Mouse (Mus musculus) neural tube, embryonic 11.5 days (tissue): ENCODE measurements around the gene Mif4gd. TPM values are rescaled to one million over a fixed set of nuclear protein-coding genes. Genes with fewer than 3 reads are reported as not detected.

ENCODE experiments used
- ATAC-seq: fragments of 200-750 bp; cut with Nextera tagmentation; 2 replicates; pipeline ENCODE4 v1.8.0; 2017; ENCODE audit warnings: moderate number of reproducible peaks, mild to moderate bottlenecking, moderate TSS enrichment, moderate library complexity; ENCODE audit not compliant: insufficient read depth, low FRiP score, low TSS enrichment
- DNase-seq: peaks from one replicate; pipeline ENCODE4 v3.0.0-alpha.2; 2015; ENCODE audit warnings: low spot score
- H3K27ac ChIP-seq: fragments of 300-500 bp; sonication (generic); 2 replicates; pipeline ENCODE4 v1.5.1; 2014; ENCODE audit warnings: low read depth, mild to moderate bottlenecking, low read length
- H3K27me3 ChIP-seq: fragments of 300-500 bp; sonication (generic); 2 replicates; pipeline ENCODE4 v1.6.1; 2014; ENCODE audit warnings: mild to moderate bottlenecking, low read length, mixed read lengths; ENCODE audit not compliant: control insufficient read depth, insufficient read depth
- H3K36me3 ChIP-seq: fragments of 300-500 bp; sonication (generic); 2 replicates; pipeline ENCODE4 v1.6.1; 2014; ENCODE audit warnings: mild to moderate bottlenecking, low read length, moderate library complexity, mixed read lengths; ENCODE audit not compliant: control insufficient read depth, insufficient read depth
- H3K4me1 ChIP-seq: fragments of 300-500 bp; sonication (generic); 2 replicates; pipeline ENCODE4 v1.6.1; 2014; ENCODE audit warnings: low read length, mixed read lengths; ENCODE audit not compliant: control insufficient read depth, insufficient read depth
- H3K4me2 ChIP-seq: fragments of 300-500 bp; sonication (generic); 2 replicates; pipeline ENCODE4 v1.6.1; 2014; ENCODE audit warnings: low read depth, mild to moderate bottlenecking, moderate library complexity
- H3K4me3 ChIP-seq: fragments of 300-500 bp; sonication (generic); 2 replicates; pipeline ENCODE4 v1.5.1; 2014; ENCODE audit warnings: low read depth, low read length
- H3K9ac ChIP-seq: fragments of 300-500 bp; sonication (generic); 2 replicates; pipeline ENCODE4 v1.6.1; 2014; ENCODE audit warnings: mild to moderate bottlenecking, low read length
- H3K9me3 ChIP-seq: fragments of 300-500 bp; sonication (generic); 2 replicates; pipeline ENCODE4 v1.6.1; 2016; ENCODE audit warnings: low read length; ENCODE audit not compliant: control insufficient read depth
- WGBS: fragments of 180-500 bp; shearing (Covaris S2); extraction: QIAGEN DNeasy Blood & Tissue Kit; methylation state at CpG from one replicate; pipeline ENCODE4 v1.1.7; 2014; 5-methylcytosine and 5-hydroxymethylcytosine counted together
- polyA plus RNA-seq: library from polyadenylated mRNA; unstranded; fragments of >200 nt; fragmentation: Nextera tagmentation; extraction: Ambion mirVana; gene quantifications from 2 replicates; pipeline ENCODE4 v1.2.1, GENCODE M21; 2014

The Mif4gd gene
- 17.1 and 17.7 TPM in 2 replicates for polyA plus RNA-seq

GRCm38 (mm10) chr11:115612410-115613137 is at the start of gene Mif4gd:
Mif4gd (minus strand) TSS chr11:115612969.
- Histone ChIP-seq H3K27me3 (no peaks in the 10 kb centered on the region), H3K4me3 (peak within 1 kb of the TSS; percentile 58), H3K9me3 (no peaks in the 10 kb centered on the region), H3K36me3 (peaks cover 3% of the 10 kb centered on the region), H3K27ac (peak within 1 kb of the TSS; percentile 56), H3K9ac (peak within 1 kb of the TSS; percentile 67), H3K4me2 (peak within 1 kb of the TSS; percentile 91), H3K4me1 (no peaks in the 10 kb centered on the region; the same call in 1 of the 2 replicates)
- DNase-seq (peak; percentile 87), ATAC-seq (peak; percentile 83)
- under 1% methylated on average over 51 of the region's 80 CpGs for WGBS

DNA sequence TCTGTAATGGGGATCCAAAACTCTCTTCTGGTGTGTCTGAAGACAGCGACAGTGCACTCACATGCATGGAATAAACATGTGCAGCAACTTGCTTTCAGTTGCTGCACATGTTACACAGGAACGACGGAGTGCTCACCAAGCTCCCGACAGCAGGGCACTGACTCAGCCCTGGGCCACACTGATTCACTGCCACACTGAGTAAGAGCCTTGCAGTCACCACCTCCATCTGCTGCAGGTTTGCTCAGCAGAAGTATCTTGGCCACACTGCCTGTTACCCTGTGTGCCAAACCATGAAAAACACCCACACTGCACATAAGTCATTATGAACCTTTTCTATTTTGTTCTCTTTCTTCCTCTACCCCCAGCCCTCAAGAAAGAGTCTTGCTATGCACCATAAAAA is 47.6 kb upstream of the Mif4gd start:
- ATAC-seq, result no peak
- WGBS, result over 99% methylated on average over 4 of the region's 4 CpGs

DNA sequence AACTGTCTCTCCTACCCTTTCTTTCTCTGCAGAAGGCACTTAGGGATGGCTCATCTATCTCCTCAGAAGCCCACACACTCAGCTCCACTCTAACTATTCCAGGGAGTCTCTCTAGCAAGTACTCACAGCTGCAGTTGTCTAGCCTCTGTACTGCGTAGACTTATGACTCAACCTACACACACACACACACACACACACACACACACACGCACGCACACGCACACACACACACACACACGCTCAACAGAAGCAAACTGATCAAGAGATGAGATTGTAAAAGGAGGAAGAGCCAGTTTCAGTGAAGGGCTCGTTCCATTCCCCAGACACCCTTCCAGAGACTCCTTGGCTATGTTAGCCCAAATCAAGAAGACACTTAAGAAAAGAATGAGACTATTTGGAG is 45.8 kb upstream of the Mif4gd start:
- no peak overlapping the region for H3K4me2 ChIP-seq
- no peak overlapping the region for H3K4me3 ChIP-seq
- H3K9ac ChIP-seq, result no peak overlapping the region
- H3K36me3 ChIP-seq, result no peaks in the 10 kb centered on the region; the same call in 1 of the 2 replicates
- 95% methylated on average over 6 of the region's 6 CpGs for WGBS
- no peak overlapping the region for H3K27ac ChIP-seq
- no peaks in the 10 kb centered on the region for H3K4me1 ChIP-seq
- H3K9me3 ChIP-seq, result no peaks in the 10 kb centered on the region
- ATAC-seq, result no peak
- no peaks in the 10 kb centered on the region for H3K27me3 ChIP-seq
- DNase-seq, result no peak

More for the DNA sequence above, 47.6 kb upstream of the Mif4gd start:
- Histone ChIP-seq H3K9ac (no peak overlapping the region), H3K27me3 (no peaks in the 10 kb centered on the region), H3K36me3 (no peaks in the 10 kb centered on the region), H3K4me3 (no peak overlapping the region), H3K9me3 (no peaks in the 10 kb centered on the region), H3K4me2 (no peak overlapping the region), H3K27ac (no peak overlapping the region), H3K4me1 (no peaks in the 10 kb centered on the region)
- no peak for DNase-seq

DNA sequence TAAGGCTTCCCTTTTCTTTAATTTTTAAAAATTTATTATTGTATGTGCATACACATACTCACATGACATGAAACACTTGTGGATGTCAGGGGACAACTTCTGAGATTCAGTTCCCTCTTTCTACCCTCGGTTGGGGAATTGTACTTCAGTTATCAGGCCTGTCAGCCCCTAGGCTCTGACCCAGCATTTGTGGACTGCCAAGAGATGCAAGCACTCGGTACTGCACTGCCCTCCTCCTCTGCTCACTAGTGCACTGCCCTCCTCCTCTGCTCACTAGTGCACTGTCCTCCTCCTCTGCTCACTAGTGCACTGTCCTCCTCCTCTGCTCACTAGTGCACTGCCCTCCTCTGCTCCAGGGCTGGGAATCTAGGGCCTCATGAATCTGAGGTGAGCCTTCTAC is 41.4 kb upstream of the Mif4gd start:
- Histone ChIP-seq H3K36me3 (no peaks in the 10 kb centered on the region; the same call in 1 of the 2 replicates), H3K9me3 (no peaks in the 10 kb centered on the region), H3K4me3 (no peak overlapping the region), H3K4me2 (no peak overlapping the region), H3K27me3 (no peaks in the 10 kb centered on the region), H3K4me1 (no peaks in the 10 kb centered on the region), H3K9ac (no peak overlapping the region), H3K27ac (no peak overlapping the region)
- ATAC-seq (no peak), DNase-seq (no peak)
- 85% methylated on average over 2 of the region's 2 CpGs for WGBS

- H3K4me3 ChIP-seq, result no peak overlapping the region
- ATAC-seq, result no peak
- no peaks in the 10 kb centered on the region for H3K9me3 ChIP-seq
- H3K4me2 ChIP-seq, result no peak overlapping the region
- no peak for DNase-seq
- no peaks in the 10 kb centered on the region; the same call in 1 of the 2 replicates for H3K36me3 ChIP-seq
- no peak overlapping the region for H3K9ac ChIP-seq
- H3K27ac ChIP-seq, result no peak overlapping the region
- 90% methylated on average over 3 of the region's 3 CpGs for whole genome bisulfite sequencing
- H3K27me3 ChIP-seq, result no peaks in the 10 kb centered on the region
- H3K4me1 ChIP-seq, result no peaks in the 10 kb centered on the region
Observed at GRCm38 (mm10) chr11:115653194-115653593, 40.4 kb upstream of the Mif4gd start.

DNA sequence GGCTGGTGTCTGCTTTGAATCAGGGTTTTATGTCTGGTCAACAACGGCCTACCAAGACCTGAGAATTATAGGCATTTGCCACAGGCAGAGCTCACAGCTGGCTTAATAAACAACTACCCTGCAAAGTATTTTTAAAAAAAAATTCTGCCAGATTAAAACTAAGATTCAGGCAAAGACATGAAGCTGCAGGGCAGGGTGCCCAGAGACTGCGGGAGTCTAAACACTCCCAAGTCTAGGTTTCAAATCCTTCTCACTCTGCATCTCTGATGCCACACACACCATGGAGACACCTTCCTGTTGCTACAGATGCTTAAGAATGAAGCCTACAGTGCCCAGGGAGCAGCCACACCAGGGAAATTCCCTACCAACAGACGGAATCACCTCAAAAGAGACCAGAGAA is 38.9 kb upstream of the Mif4gd start:
- ATAC-seq (no peak), DNase-seq (no peak)
- H3K4me3 ChIP-seq, result no peak overlapping the region
- no peak overlapping the region for H3K4me2 ChIP-seq
- H3K4me1 ChIP-seq, result no peaks in the 10 kb centered on the region
- no peak overlapping the region for H3K27ac ChIP-seq
- H3K9me3 ChIP-seq, result no peaks in the 10 kb centered on the region
- H3K9ac ChIP-seq, result no peak overlapping the region
- no peaks in the 10 kb centered on the region; the same call in 1 of the 2 replicates for H3K36me3 ChIP-seq
- 93% methylated on average over 3 of the region's 3 CpGs for WGBS
- H3K27me3 ChIP-seq, result no peaks in the 10 kb centered on the region

GRCm38 (mm10) chr11:115649706-115650105 is 36.9 kb upstream of the Mif4gd start:
- ATAC-seq (no peak), DNase-seq (no peak)
- Histone ChIP-seq H3K4me2 (no peak overlapping the region), H3K36me3 (no peaks in the 10 kb centered on the region; the same call in 1 of the 2 replicates), H3K9me3 (no peaks in the 10 kb centered on the region), H3K4me3 (no peak overlapping the region), H3K27ac (no peak overlapping the region), H3K9ac (no peak overlapping the region), H3K4me1 (no peaks in the 10 kb centered on the region), H3K27me3 (no peaks in the 10 kb centered on the region)
- 81% methylated on average over 10 of the region's 10 CpGs for WGBS

- 67% methylated on average over 6 of the region's 6 CpGs for WGBS
- DNase-seq, result peak; percentile 61
- H3K27ac ChIP-seq, result 0 out of 2 replicates have a peak overlapping the region, but pooled peaks have one; percentile 6
- H3K27me3 ChIP-seq, result no peaks in the 10 kb centered on the region
- no peaks in the 10 kb centered on the region for H3K4me1 ChIP-seq
- no peak overlapping the region for H3K4me3 ChIP-seq
- ATAC-seq, result no peak
- no peak overlapping the region for H3K9ac ChIP-seq
- H3K36me3 ChIP-seq, result no peaks in the 10 kb centered on the region
- H3K9me3 ChIP-seq, result no peaks in the 10 kb centered on the region
- no peak overlapping the region for H3K4me2 ChIP-seq
Observed at GRCm38 (mm10) chr11:115647459-115647858, 34.7 kb upstream of the Mif4gd start.

GRCm38 (mm10) chr11:115646439-115646838 is 33.7 kb upstream of the Mif4gd start:
- no peaks in the 10 kb centered on the region for H3K36me3 ChIP-seq
- DNase-seq, result no peak
- no peaks in the 10 kb centered on the region for H3K9me3 ChIP-seq
- H3K4me3 ChIP-seq, result no peak overlapping the region
- H3K9ac ChIP-seq, result no peak overlapping the region
- WGBS, result 93% methylated on average over 9 of the region's 9 CpGs
- no peak for ATAC-seq
- H3K27ac ChIP-seq, result no peak overlapping the region
- H3K4me2 ChIP-seq, result no peak overlapping the region
- H3K27me3 ChIP-seq, result no peaks in the 10 kb centered on the region
- no peaks in the 10 kb centered on the region for H3K4me1 ChIP-seq
